Mouse (Mus musculus) forebrain, embryonic 11.5 days (tissue): ENCODE data around the gene Gys2. TPM values are rescaled to one million over a fixed set of nuclear protein-coding genes. Genes with fewer than 3 reads are reported as not detected.
A peak's percentile ranks its signal among the peaks of the same experiment; 100 is the strongest.

ENCODE experiments used
- ATAC-seq: fragments of 200-750 bp; cut with Nextera tagmentation; replicated peaks from 2 replicates; pipeline ENCODE4 v1.8.0; 2017; ENCODE audit warnings: moderate TSS enrichment; ENCODE audit not compliant: low FRiP score
- DNase-seq: peaks from one replicate; pipeline ENCODE4 v3.0.0-alpha.2; 2017; ENCODE audit warnings: low spot score
- H3K27ac ChIP-seq: fragments of 300-500 bp; sonication (generic); 2 replicates; pipeline ENCODE4 v1.5.1; 2014; ENCODE audit warnings: low read depth, low read length
- H3K27me3 ChIP-seq: fragments of 300-500 bp; sonication (generic); 2 replicates; pipeline ENCODE4 v1.6.1; 2014; ENCODE audit warnings: mild to moderate bottlenecking, low read length, mixed read lengths; ENCODE audit not compliant: control insufficient read depth, insufficient read depth
- H3K36me3 ChIP-seq: fragments of 300-500 bp; sonication (generic); 2 replicates; pipeline ENCODE4 v1.6.1; 2014; ENCODE audit warnings: mild to moderate bottlenecking, low read length, moderate library complexity, mixed read lengths; ENCODE audit not compliant: control insufficient read depth, insufficient read depth
- H3K4me1 ChIP-seq: fragments of 300-500 bp; sonication (generic); replicated peaks from 2 replicates; pipeline ENCODE4 v1.6.1; 2014; ENCODE audit warnings: low read length, mixed read lengths; ENCODE audit not compliant: control insufficient read depth, insufficient read depth
- H3K4me2 ChIP-seq: fragments of 300-500 bp; sonication (generic); 2 replicates; pipeline ENCODE4 v1.6.1; 2014; ENCODE audit warnings: low read depth, mild to moderate bottlenecking, low read length, moderate library complexity, mixed read lengths; ENCODE audit not compliant: severe bottlenecking
- H3K4me3 ChIP-seq: fragments of 300-500 bp; sonication (generic); 2 replicates; pipeline ENCODE4 v1.5.1; 2014; ENCODE audit warnings: low read depth, low read length
- H3K9ac ChIP-seq: fragments of 300-500 bp; sonication (generic); 2 replicates; pipeline ENCODE4 v1.6.1; 2014; ENCODE audit warnings: low read length
- H3K9me3 ChIP-seq: fragments of 300-500 bp; sonication (generic); 2 replicates; pipeline ENCODE4 v1.6.1; 2016; ENCODE audit warnings: low read length, mixed read lengths; ENCODE audit not compliant: control insufficient read depth
- WGBS: fragments of 180-500 bp; shearing (Covaris S2); extraction: QIAGEN DNeasy Blood & Tissue Kit; methylation state at CpG from one replicate; pipeline ENCODE4 v1.1.7; 2014; 5-methylcytosine and 5-hydroxymethylcytosine counted together
- polyA plus RNA-seq: library from polyadenylated mRNA; unstranded; fragments of >200 nt; fragmentation: Nextera tagmentation; extraction: Ambion mirVana; gene quantifications from 2 replicates; pipeline ENCODE4 v1.2.1, GENCODE M21; 2014

The Gys2 gene
- polyA plus RNA-seq, 1 experiment from 2014 or later = not detected

DNA sequence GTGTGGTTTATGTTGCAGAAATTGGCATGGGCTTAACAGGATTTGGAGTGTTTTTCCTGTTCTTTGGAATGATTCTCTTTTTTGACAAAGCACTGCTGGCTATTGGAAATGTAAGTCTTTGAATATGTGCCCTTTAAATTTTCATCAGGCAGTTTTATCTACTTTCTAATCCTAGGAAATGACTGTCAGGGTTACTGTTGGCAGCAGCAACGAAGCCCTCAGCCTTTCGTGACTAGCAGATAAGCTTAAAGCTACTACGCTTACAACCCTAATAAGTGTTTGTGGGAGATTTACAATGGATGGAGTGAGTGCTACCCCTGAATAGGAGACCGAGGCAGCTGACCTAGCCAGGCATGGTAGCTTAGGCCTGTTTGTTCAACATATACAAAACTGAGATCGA lies 80.6 kb downstream of the Gys2 start:
- ATAC-seq (no peak), DNase-seq (no peak)
- Histone ChIP-seq H3K9ac (no peak overlapping the region), H3K4me2 (no peak overlapping the region), H3K4me3 (no peak overlapping the region), H3K9me3 (no peaks in the 10 kb centered on the region), H3K36me3 (no peaks in the 10 kb centered on the region; the same call in 1 of the 2 replicates), H3K4me1 (no peaks in the 10 kb centered on the region), H3K27ac (no peak overlapping the region), H3K27me3 (no peaks in the 10 kb centered on the region)
- 90% methylated on average over 5 of the region's 5 CpGs for WGBS

DNA sequence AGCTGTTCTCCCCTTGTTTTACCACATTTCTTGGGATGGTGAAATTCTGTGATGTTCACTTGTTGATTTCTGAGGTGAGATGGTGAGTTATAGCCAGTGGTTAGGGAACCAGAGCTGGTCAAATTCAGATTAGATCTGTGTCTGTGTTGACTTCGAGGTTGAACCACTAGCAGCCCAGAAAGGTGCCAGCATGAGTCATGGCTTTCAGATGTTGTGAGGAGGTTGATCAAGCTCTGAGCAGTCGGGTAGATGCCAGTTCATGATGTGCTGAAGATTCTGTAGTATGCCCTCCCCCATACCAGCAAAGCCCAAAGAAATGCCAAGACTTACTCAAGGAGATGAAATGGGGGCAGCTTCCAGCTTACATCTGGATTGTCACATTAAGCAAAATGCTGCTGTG lies 83.8 kb downstream of the Gys2 start:
- H3K27ac ChIP-seq = no peak overlapping the region
- H3K9me3 ChIP-seq = no peaks in the 10 kb centered on the region
- H3K36me3 ChIP-seq = no peaks in the 10 kb centered on the region; the same call in 1 of the 2 replicates
- no peak for ATAC-seq
- H3K4me1 ChIP-seq = no peaks in the 10 kb centered on the region
- 81% methylated on average over 2 of the region's 2 CpGs for WGBS
- no peak for DNase-seq
- H3K4me2 ChIP-seq = no peak overlapping the region
- no peak overlapping the region for H3K4me3 ChIP-seq
- H3K27me3 ChIP-seq = no peaks in the 10 kb centered on the region
- no peak overlapping the region for H3K9ac ChIP-seq

DNA sequence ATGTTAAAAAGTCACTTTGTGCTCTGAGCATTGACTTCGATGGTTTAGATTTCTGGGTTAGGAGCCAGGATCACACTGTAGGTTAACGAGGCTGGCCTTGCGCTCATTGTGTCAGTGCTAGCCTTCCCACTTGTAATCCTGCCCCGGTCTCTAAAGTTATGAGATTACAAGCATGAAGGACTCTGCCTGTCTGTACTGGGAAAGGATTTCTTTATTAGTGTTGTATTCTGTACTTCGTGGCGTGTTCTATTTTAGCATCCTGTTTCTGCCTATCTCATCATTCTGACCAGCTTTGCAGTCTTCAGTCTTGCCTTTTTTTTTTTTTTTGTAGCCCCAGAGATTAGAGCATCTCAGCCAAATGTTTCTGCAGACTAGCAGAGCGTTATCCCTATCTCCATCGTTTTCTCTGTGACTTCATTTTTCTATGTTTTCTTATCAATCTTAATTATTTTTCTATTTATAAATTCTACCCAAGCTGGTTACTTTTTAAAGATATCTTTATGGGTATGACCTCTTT lies 85.1 kb downstream of the Gys2 start:
- H3K4me1 ChIP-seq = no peaks in the 10 kb centered on the region
- H3K27ac ChIP-seq = no peak overlapping the region
- no peaks in the 10 kb centered on the region for H3K36me3 ChIP-seq
- DNase-seq = no peak
- peak overlapping the region; percentile 71 for H3K9ac ChIP-seq
- peak overlapping the region; percentile 70 for H3K4me3 ChIP-seq
- no peak for ATAC-seq
- H3K9me3 ChIP-seq = no peaks in the 10 kb centered on the region
- no peaks in the 10 kb centered on the region for H3K27me3 ChIP-seq
- peak overlapping the region; percentile 65 for H3K4me2 ChIP-seq
- WGBS = 25% methylated on average over 8 of the region's 8 CpGs

DNA sequence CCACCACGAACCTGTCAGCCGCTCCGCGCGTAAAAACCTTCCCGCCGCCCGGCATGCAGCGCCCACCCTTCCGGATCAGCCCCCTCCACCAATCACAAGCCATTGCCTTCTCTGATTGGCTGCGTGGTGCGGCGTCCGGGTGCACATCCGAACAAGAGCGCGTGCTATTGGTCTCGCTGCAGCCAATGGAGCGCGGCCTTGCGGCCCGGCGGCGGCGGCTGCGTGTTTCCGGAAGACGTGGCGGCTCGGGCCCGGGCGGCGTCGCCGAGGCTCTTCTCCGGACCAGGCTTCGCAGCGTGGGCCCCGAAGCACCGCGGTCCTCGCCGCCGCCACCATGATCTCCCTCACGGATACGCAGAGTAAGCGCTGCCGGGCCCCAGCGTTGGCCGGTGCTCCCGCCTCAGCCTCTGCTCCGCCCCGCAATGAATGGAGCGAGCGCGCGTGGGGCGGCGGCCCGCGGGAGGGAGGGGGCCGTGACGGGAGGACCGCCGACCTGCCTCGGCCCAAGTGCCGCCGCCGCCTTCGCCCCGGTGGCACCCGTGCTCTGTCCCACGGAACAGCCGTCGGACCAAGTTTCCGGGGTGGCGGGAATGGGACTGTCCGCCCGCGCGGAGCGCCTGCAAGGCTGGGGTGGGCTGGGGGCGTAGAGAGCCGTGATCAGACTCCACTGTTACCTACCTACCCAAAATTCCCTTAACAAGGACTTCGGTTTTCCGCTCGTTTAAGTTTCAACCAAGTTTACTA lies 85.7 kb downstream of the Gys2 start, which contains the start of the genes Recql and Golt1b:
Recql (minus strand) TSS at position 77 of the 744 bp plus-strand sequence.
Golt1b (plus strand) TSS at position 211 of the 744 bp plus-strand sequence.
- ATAC-seq (peak; percentile 100), DNase-seq (peak; percentile 98)
- 1% methylated on average over 86 of the region's 87 CpGs for WGBS
- no peak within 1 kb of the TSS for H3K27ac ChIP-seq
- no peaks in the 10 kb centered on the region for H3K4me1 ChIP-seq
- peak within 1 kb of the TSS; percentile 65 for H3K4me2 ChIP-seq
- H3K9me3 ChIP-seq = no peaks in the 10 kb centered on the region
- peak within 1 kb of the TSS; percentile 71 for H3K9ac ChIP-seq
- peak within 1 kb of the TSS; percentile 70 for H3K4me3 ChIP-seq
- no peaks in the 10 kb centered on the region for H3K36me3 ChIP-seq
- H3K27me3 ChIP-seq = no peaks in the 10 kb centered on the region

DNA sequence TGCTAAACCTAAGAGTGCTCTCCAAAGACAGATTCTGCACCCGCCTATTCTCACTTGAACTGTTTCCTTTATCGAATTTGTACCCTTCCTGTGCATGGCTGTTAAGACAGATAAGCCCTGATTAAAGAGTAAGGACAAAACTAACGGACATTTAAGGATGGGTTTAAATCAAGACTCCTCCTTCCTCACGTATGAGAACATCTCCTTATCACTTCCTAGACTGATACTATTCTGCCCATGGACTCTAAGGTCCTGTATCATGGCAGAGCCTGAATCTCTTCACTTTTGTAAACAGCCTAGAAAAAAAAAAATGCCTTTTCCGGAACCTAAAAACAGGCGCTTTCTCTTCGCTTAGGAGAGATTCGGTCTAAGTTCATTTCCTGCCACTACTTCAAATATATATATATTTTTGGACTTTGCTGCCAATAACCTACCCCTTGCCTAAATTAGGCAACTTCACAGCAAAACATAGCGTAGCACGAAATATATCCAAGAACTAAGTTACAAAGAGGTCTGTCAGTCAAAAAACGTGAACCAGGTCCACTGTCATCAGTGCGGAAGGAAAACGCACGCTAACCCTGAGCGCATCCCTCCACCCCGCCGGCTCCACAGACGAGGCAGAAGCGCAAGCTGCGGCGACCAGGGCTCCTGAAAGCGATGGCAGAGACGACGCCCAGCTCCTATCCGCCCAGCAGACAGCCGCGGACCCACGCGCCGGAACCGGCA lies 86.5 kb downstream of the Gys2 start:
- Histone ChIP-seq H3K9me3 (no peaks in the 10 kb centered on the region), H3K27ac (no peak overlapping the region), H3K27me3 (no peaks in the 10 kb centered on the region), H3K9ac (peak overlapping the region; percentile 71), H3K36me3 (no peaks in the 10 kb centered on the region), H3K4me1 (no peaks in the 10 kb centered on the region), H3K4me3 (peak overlapping the region; percentile 70), H3K4me2 (peak overlapping the region; percentile 58)
- ATAC-seq (peak; percentile 79), DNase-seq (no peak)
- 6% methylated on average over 31 of the region's 31 CpGs for WGBS

DNA sequence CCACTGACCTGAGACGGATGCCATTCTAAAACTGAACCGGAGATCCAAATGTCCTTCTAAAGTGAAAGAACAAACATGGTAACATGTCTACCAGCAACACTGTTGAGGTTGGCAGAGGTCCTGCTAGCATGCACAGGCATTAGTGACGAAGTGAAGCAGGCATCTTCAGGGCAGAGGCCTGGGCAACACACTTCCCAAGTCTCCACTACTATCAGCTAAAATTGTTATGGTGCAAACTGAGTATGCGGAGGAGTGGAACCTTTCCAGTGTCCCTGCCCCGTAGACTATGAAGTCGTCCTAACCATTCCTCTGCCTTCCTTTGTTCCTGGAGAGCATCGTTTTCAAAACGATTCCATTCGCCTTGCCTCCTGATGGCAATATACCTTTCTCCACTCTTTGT lies 88.4 kb downstream of the Gys2 start:
- Histone ChIP-seq H3K36me3 (no peaks in the 10 kb centered on the region), H3K4me1 (no peaks in the 10 kb centered on the region), H3K9ac (no peak overlapping the region), H3K27ac (no peak overlapping the region), H3K9me3 (no peaks in the 10 kb centered on the region), H3K4me3 (no peak overlapping the region), H3K27me3 (no peaks in the 10 kb centered on the region), H3K4me2 (no peak overlapping the region)
- no peak for ATAC-seq
- DNase-seq = no peak
- 93% methylated on average over 9 of the region's 9 CpGs for WGBS

DNA sequence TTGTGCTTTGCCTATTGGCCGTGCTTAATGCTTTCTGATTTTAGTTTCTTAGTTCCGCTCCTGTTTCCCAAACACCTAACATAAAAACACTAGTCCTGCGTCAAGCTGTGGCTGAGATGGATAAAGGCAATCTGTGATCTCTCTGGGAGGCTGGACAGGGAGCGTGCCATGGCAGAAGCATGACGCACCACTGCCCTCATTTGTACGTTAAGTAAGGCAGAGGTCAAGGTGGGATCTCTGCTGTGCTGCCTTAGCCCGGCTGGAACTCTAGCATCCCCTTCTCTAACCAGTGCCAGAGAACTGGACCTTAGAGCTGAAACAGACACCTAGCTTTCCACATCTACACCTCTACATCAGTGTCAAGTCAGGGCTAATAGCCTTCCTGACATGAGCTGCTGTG lies 91.3 kb downstream of the Gys2 start:
- Histone ChIP-seq H3K9ac (no peak overlapping the region), H3K27me3 (no peaks in the 10 kb centered on the region), H3K27ac (no peak overlapping the region), H3K9me3 (no peaks in the 10 kb centered on the region), H3K4me2 (no peak overlapping the region), H3K4me1 (no peaks in the 10 kb centered on the region), H3K4me3 (no peak overlapping the region), H3K36me3 (no peaks in the 10 kb centered on the region; the same call in 1 of the 2 replicates)
- no peak for ATAC-seq
- DNase-seq = no peak
- WGBS = 92% methylated on average over 7 of the region's 7 CpGs

DNA sequence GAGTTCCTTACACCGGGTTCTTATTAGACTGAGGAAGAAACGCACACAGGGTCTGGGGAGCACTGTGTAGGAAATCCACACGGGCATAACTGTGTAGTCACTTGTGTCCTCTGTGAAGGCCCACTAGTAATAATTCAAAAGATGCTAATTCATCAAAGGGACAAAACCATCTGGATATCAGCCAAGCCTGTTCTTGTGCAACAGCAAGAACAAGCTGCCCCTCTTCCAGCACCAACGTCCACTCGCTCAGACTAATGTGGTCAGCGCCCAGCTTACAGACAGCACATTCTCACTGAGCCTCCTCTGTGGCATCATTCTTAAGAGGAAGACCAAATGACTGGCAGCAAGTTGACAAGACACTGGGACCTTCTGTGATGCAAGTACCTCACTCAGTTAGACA lies 92.9 kb downstream of the Gys2 start:
- Histone ChIP-seq H3K9ac (no peak overlapping the region), H3K36me3 (no peaks in the 10 kb centered on the region; the same call in 1 of the 2 replicates), H3K4me3 (no peak overlapping the region), H3K27me3 (no peaks in the 10 kb centered on the region), H3K27ac (no peak overlapping the region), H3K4me1 (no peaks in the 10 kb centered on the region), H3K9me3 (no peaks in the 10 kb centered on the region), H3K4me2 (no peak overlapping the region)
- DNase-seq (no peak), ATAC-seq (no peak)
- 97% methylated on average over 6 of the region's 6 CpGs for WGBS
